Mouse (Mus musculus) mouse trophoblast stem cell (cell line): ENCODE measurements around the gene Spint4.
"Not testable (repeated sequence)": the region's sequence is repeated elsewhere in the genome, so short reads cannot be mapped to it uniquely, and the experiment has no call there.

Experiments
- in situ Hi-C, 2 experiments: fragments of 300-500 bp; cut with MseI, MboI; formaldehyde crosslinking; loops; 2 replicates in 1 of 2; 3 replicates in 1 of 2; pipeline ENCODE4 v1.15.1; 2025

The Spint4 gene

GRCm38 (mm10) chr2:164698201-164698600 is at the start of gene Spint4:
Gene Spint4 (plus strand): TSS chr2:164698501.
- in situ Hi-C loops, result no loop called here

DNA sequence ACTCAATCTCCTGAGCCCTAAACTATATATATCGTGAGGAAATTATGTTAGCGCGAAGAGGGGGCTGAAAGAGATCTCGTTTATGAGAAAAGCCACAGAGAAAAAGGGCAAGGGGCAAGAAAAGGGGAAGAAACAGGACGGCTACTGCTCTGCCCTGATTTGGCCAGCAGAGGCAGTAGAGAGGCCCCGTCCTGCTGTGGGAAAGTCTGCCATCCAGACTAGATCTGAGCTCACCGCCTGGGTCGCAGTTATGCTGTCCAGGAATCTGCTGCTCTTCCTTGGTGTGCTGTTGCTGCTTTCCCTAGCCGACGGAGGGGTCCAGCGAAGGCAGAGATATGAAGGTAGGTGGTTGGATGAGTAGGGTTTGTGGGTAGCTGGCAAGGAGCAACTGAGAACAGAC is 42.4 kb upstream of the Spint4 start, which contains the start of gene Wfdc10:
Wfdc10 (plus strand) TSS at position 189 of the 400 bp plus-strand sequence.
- in situ Hi-C loops, result no loop called here

- in situ Hi-C loops, result no loop called here
Observed at GRCm38 (mm10) chr2:164656483-164656882, 41.8 kb upstream of the Spint4 start, which contains the start of gene Wfdc9. Gene Wfdc9 (minus strand): TSS chr2:164656583.

DNA sequence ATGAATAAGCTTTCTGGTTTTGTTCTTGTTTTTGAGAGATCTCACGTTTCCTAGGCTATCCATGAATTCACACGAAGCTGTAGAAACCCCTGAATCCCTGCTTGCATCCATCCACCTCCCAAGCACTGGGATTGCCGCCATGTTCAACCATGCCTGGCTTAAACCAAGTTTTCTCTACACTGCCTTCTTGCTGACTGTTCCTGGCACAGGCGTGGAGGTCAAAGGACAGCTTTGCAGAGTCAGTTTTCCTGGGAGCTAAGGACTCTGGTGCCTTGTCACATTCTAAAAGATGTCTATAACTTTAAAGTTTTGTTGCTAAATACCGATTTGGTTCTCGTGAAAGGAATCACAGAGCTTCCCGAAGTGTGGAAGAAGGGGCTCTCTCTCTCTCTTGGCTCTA is 33.5 kb upstream of the Spint4 start:
- in situ Hi-C loops, result no loop called here

DNA sequence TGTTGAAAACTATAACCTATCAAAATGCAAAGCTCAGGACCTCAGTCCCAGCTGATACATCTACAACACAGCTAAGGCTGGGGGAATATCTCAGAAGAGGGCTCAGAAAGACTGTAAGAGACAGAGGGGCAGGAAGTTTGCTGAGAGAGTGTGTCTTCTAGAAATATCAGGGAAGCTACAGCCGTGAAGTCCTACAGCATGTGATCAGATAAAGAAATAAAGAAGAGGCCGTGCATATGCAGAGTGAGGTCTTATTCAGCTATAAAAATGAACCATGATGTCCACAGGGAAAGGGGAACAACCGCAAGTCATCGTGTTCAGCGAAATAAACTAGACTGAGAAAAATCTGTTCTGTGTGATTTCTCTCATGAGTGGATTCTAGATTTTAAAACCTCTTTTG is 28.0 kb upstream of the Spint4 start:
- in situ Hi-C loops, result loop anchor here in 1 of 2 experiments (10.0 kb wide), 1 partner anchor 55 kb away; no protein-coding TSS in a partner anchor

DNA sequence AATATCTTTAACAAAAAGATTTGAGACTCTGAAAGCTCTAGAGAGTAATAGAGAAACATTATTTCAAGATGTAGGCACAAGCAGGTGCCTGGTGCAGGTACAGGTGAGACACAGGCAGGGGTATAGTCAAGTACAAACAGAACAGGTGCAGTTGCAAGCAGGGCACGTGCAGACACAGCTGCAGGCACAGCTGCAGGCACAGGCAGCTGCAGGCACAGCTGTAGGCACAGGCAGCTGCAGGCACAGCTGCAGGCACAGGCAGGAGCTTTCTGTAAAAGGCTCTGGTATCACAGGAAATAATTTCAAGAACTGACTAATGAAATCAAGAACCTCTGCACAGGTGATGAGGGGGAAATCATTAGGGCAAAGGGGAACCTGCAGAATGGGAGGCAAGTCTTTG is 27.4 kb upstream of the Spint4 start:
- in situ Hi-C loops, result loop anchor here in 1 of 2 experiments (10.0 kb wide), 1 partner anchor 54 kb away; no protein-coding TSS in a partner anchor

DNA sequence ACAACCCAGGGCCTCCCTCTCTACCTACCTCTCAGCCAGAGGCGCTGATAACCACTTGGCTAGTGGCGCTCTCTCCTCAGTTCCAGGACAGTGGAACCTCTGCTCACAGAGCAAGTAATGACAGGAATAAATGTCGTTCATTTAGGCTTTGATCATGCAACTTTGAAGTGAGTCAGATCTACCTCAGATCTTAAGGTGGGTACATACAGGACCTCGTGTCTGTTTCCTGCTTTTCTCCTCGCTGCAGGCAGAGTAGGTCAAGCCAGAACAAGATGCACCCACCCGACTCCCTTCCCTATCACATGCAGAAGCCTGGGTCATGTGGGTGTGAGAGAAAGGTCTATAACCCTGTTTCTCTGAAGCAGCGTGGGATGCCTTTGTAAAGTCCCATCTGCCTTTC is 24.3 kb upstream of the Spint4 start, which contains the start of gene Wfdc11:
Wfdc11 (minus strand) TSS at position 101 of the 400 bp plus-strand sequence.
- in situ Hi-C loops, result loop anchor here in 1 of 2 experiments (10.0 kb wide), 1 partner anchor 51 kb away; no protein-coding TSS in a partner anchor

GRCm38 (mm10) chr2:164676103-164676502 is 22.2 kb upstream of the Spint4 start:
- in situ Hi-C loops, result loop anchor here in 1 of 2 experiments (10.0 kb wide), 1 partner anchor 49 kb away; no protein-coding TSS in a partner anchor

GRCm38 (mm10) chr2:164676916-164677685 is 21.2 kb upstream of the Spint4 start:
- in situ Hi-C loops, result loop anchor here in 1 of 2 experiments (10.0 kb wide), 1 partner anchor 48 kb away; no protein-coding TSS in a partner anchor

DNA sequence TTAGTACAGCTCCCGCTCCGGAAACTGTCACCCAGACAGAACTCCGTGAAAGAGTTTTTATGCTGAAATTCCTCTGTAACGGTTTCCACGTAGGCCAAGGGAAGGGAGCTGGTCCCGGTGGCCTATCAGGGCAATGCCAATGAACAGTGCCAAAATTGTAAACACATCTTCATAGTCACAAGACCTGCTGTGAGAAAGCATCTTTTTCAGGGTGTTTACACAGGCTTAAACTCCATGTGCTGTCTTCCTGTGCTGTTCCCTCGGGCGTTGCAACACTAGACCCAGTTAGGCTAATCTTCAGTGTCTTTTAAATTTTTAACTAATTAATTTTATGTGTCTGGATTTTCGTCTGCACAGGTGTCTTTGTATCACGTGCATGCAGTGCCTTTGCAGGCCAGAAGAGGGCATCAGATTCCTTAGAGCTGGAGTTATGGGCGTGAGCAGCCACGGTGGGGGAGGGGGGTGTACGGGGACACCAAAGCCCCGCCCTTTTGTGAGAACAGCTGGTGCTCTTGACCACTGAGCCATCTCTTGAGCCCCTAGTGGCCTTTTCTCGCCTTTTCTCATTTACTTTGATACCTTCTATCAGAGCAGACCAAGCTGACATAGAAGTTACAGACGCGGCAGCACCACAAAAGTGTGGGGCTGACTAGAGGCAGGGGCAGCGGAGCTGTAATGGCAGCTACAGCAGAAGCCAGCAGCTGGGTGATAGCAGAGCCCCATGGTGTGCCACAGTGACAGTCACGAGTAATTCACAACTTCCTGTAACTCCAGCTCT is 19.3 kb upstream of the Spint4 start:
- in situ Hi-C loops, result loop anchor here in 1 of 2 experiments (10.0 kb wide), 1 partner anchor 46 kb away; no protein-coding TSS in a partner anchor

GRCm38 (mm10) chr2:164679906-164680305 is 18.4 kb upstream of the Spint4 start:
- in situ Hi-C loops, result loop anchor here in 1 of 2 experiments (10.0 kb wide), 1 partner anchor 45 kb away; no protein-coding TSS in a partner anchor

DNA sequence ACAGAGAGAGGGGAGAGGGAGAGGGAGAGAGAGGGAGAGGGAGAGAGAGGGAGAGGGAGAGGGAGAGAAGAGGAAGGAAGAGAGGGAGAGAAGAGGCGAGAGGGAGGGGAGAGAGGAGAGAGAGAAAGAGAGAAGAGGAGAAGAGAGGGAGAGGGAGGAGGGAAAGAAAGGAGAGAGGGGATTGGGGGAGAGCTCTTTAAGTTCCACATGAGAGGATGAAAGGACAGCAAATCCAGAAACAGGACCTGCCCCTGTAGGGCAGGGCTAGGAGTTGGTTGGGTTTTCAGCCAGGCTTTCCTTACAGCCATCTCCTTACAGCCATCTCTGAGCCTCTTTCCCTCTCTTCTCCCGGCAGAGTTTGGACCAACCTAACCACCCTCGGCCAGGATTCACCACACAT is 13.5 kb upstream of the Spint4 start, which contains the start of gene Wfdc13:
Wfdc13 (plus strand) TSS at position 301 of the 400 bp plus-strand sequence.
- in situ Hi-C loops, result no loop called here

- in situ Hi-C loops, result no loop called here
Observed at GRCm38 (mm10) chr2:164700959-164701358, 2.7 kb downstream of the Spint4 start.

- in situ Hi-C loops, result no loop called here
Observed at GRCm38 (mm10) chr2:164701761-164702160, 3.5 kb downstream of the Spint4 start.

DNA sequence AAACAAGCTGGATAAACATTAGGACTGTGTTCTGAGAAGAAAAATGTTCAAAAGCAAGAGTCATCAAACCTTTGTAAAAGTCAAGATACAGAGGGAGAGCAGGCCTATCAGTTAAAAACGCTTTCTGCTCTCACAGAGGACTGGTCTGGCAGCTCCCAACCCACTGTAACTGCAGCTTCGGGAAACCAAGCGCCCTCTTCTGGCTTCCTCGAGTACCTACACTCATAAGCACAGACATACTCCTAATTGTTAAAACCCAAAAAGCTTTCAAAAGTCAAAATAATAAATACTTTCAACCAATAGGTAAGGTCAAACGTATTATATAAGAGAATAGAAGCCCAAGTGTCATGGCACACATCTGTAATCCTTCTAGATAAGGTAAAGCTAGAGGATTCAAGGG is 5.9 kb downstream of the Spint4 start:
- in situ Hi-C loops, result no loop called here

DNA sequence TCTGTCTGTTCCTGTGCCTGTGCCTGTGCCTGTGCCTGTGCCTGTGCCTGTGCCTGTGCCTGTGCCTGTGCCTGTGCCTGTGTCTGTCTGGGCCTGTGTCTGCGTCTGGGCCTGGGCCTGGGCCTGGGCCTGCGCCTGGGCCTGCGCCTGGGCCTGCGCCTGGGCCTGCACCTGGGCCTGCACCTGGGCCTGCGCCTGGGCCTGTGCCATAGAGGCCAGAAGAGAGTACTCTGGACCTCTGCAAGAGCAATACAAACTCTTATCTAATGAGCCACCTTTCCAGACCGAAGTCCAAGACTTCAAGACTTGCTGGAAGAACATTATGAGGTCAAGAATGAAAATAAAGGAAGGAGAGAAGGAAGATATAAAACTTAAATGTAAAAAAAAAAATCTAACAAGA is 7.0 kb downstream of the Spint4 start:
- in situ Hi-C loops, result no loop called here

DNA sequence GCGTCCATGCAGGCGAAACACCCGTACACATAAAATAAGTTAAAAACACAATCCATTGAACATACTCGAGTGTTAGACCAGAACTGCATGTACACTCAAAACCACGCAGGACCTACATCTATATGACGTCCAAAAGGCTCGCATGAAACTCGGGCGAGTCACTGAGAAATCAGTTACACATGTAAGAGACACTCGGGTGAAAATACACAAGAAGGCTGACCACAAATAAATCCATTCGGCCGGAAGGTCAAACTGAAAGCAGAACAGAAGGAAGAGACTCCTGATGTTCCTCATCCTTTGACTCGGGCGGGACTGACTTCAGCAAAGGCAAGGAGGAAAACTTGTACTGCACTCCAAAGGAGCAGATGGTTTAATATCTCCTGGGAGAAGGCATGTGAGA is 7.7 kb downstream of the Spint4 start:
- in situ Hi-C loops, result no loop called here

DNA sequence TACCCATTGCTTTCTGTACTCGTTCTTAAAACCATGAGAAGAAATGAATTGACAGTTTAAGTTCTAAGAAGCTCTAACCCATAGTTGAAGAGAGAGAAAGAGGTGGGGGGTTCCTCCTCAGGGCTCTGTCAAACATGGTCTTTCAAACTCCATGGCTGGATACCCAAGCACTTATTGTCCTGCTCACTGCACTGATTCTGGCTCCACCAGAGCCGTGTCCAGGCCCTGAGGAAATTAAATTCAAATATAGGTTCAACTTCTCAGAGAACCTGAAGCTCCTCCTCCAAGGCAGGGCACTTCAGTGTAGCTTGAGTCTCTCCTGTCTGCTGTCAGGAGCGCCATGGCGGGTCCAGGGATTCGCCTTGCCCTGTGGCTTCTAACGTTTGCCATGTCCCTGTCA is 16.7 kb downstream of the Spint4 start, which contains the start of gene Spint5:
Spint5 (plus strand) TSS at position 301 of the 400 bp plus-strand sequence.
- in situ Hi-C loops, result no loop called here

DNA sequence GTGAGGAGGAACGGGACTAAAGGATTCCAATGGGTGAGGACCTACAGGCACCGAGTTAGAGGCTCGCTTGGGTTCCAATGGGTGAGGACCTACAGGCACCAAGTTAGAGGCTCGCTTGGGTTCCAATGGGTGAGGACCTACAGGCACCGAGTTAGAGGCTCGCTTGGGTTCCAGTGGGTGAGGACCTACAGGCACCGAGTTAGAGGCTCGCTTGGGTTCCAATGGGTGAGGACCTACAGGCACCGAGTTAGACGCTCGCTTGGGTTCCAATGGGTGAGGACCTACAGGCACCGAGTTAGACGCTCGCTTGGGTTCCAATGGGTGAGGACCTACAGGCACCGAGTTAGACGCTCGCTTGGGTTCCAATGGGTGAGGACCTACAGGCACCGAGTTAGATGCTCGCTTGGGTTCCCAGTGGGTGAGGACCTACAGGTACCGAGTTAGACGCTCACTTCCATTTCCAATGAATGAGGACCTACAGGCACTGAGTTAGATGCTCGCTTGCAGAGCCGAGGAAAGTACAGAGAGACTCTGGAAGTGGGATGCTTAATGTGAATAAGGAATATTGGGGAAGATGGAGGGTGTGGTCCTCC is 18.0 kb downstream of the Spint4 start:
- in situ Hi-C loops, result not testable (repeated sequence)

- in situ Hi-C loops, result loop anchor here (5.0 to 10.0 kb wide), 3 partner anchors 48 to 131 kb away; partner anchors contain the start of genes Eppin (in 2 of the 2) and Wfdc11 (in 1 of the 2)
Observed at GRCm38 (mm10) chr2:164723276-164723675, 25.0 kb downstream of the Spint4 start.
